Mouse (Mus musculus) cerebellum, adult 2 months (tissue): ENCODE results near the gene Kank1.

ENCODE experiments used
- CTCF ChIP-seq: fragments of 200-500 bp; IDR thresholded peaks from 2 replicates; pipeline ENCODE4 v1.5.1; 2011; ENCODE audit warnings: low read depth, mild to moderate bottlenecking, control low read depth, low read length, moderate library complexity, borderline replicate concordance; ENCODE audit not compliant: insufficient read depth
- POLR2A ChIP-seq: fragments of 200-500 bp; IDR thresholded peaks from 2 replicates; pipeline ENCODE4 v1.6.1; 2011; ENCODE audit warnings: low read length, control low read depth, borderline replicate concordance; ENCODE audit not compliant: insufficient read depth

DNA sequence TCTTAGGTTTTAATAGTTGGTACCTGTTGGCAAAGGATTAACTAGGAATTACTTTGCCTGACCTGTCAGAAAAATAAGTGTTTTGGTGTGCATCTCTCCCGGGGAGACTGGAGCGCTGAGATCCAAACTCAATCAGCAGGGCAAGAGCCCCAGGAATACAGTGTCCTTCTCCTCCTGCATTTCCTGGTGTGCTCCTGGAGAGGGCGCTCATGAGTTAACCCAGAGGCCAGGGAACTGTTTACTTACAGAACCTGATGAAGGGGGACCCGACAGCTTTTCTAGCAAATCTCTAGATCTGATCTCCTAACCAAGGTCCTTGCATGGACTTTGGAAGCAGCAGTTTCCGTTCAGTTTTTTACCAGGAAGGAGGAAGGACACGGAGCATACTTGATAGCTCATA is 90.9 kb downstream of the Kank1 start:
- TF ChIP-seq POLR2A (no peak), CTCF (no peak)
